10 mouse cellular contexts compared by ENCODE assay signal in genomic region chr7:112426811-112427210, GRCm38 (mm10). TPM values are rescaled to one million over a fixed set of nuclear protein-coding genes. Genes with fewer than 3 reads are reported as not detected.
A peak's percentile ranks its signal among the peaks of the same experiment; 100 is the strongest.
DNase-seq lines count a peak whose midpoint lies in the region; ATAC-seq and TF ChIP-seq lines count a peak whose summit lies in the region.
"Had no signal": no experiment of that assay in that cellular context is flagged by ENCODE, and none has a peak within 500 bp of the region (broad histone marks: within the 10 kb centered on the region; RNA-seq: fewer than 3 reads in every experiment).

No protein-coding gene starts in this region.

- H3K9me3 ChIP-seq in heart, embryonic 12.5 days (replicated peaks), result 0 out of 2 replicates have a peak, but pooled peaks cover 4% of the 10 kb centered on the region
- peaks cover 3% of the 10 kb centered on the region; the same call in 1 of the 2 replicates for H3K9me3 ChIP-seq in midbrain, embryonic 10.5 days (replicated peaks)
- H3K9me3 ChIP-seq in midbrain, embryonic 15.5 days, result no peaks in the 10 kb centered on the region
- no peaks in the 10 kb centered on the region for H3K9me3 ChIP-seq in hindbrain, postnatal 0 days (ENCODE audit: low read length)
- no peaks in the 10 kb centered on the region; the same call in 1 of the 2 replicates for H3K9me3 ChIP-seq in stomach, embryonic 14.5 days (ENCODE audit: control insufficient read depth, low read depth, low read length)

- H3K36me3 ChIP-seq in heart, embryonic 12.5 days, result peaks cover 3% of the 10 kb centered on the region; the same call in 1 of the 2 replicates
- H3K36me3 ChIP-seq in midbrain, embryonic 10.5 days, result no peaks in the 10 kb centered on the region; the same call in 1 of the 2 replicates
- no peaks in the 10 kb centered on the region for H3K36me3 ChIP-seq in midbrain, embryonic 15.5 days (replicated peaks)
- H3K36me3 ChIP-seq in hindbrain, postnatal 0 days (ENCODE audit: insufficient read depth, low read length), result no peaks in the 10 kb centered on the region
- H3K36me3 ChIP-seq in stomach, embryonic 14.5 days (ENCODE audit: control insufficient read depth, insufficient read depth, low read length), result no peaks in the 10 kb centered on the region

- peak overlapping the region; percentile 99 for H3K27ac ChIP-seq in heart, embryonic 12.5 days (ENCODE audit: poor library complexity, severe bottlenecking)
- peak overlapping the region; percentile 96; the same call in 1 of the 2 replicates for H3K27ac ChIP-seq in midbrain, embryonic 10.5 days (replicated peaks)
- H3K27ac ChIP-seq in midbrain, embryonic 15.5 days, result no peak overlapping the region
- 0 out of 2 replicates have a peak overlapping the region, but pooled peaks have one; percentile 88 for H3K27ac ChIP-seq in hindbrain, postnatal 0 days
- peak overlapping the region; percentile 99 for H3K27ac ChIP-seq in stomach, embryonic 14.5 days (ENCODE audit: low read length)

- ATAC-seq in heart, embryonic 12.5 days (ENCODE audit: insufficient number of reproducible peaks, low FRiP score), result no peak
- ATAC-seq in midbrain, embryonic 15.5 days (replicated peaks), result no peak
- no peak for ATAC-seq in hindbrain, postnatal 0 days
- no peak for ATAC-seq in stomach, embryonic 14.5 days (ENCODE audit: insufficient number of reproducible peaks, insufficient read depth, low FRiP score, low read depth)
- no peak for ATAC-seq in frontal cortex, adult (ENCODE audit: low TSS enrichment)

- no peak for TF ChIP-seq CTCF in hindbrain, postnatal 0 days (IDR thresholded peaks at IDR 0.05; ENCODE audit: low read depth)

- no peaks in the 10 kb centered on the region for H3K27me3 ChIP-seq in heart, embryonic 12.5 days (replicated peaks)
- peaks cover 17% of the 10 kb centered on the region for H3K27me3 ChIP-seq in midbrain, embryonic 10.5 days (ENCODE audit: low read depth, poor library complexity, severe bottlenecking)
- H3K27me3 ChIP-seq in midbrain, embryonic 15.5 days (replicated peaks), result no peaks in the 10 kb centered on the region
- H3K27me3 ChIP-seq in hindbrain, postnatal 0 days (ENCODE audit: insufficient read depth, low read length), result no peaks in the 10 kb centered on the region
- no peaks in the 10 kb centered on the region for H3K27me3 ChIP-seq in stomach, embryonic 14.5 days (ENCODE audit: control insufficient read depth, insufficient read depth, low read length)

- peak overlapping the region; percentile 96; the same call in 1 of the 2 replicates for H3K9ac ChIP-seq in heart, embryonic 12.5 days
- no peak overlapping the region for H3K9ac ChIP-seq in midbrain, embryonic 15.5 days
- H3K9ac ChIP-seq in hindbrain, postnatal 0 days (replicated peaks; ENCODE audit: low read length), result no peak overlapping the region
- 0 out of 2 replicates have a peak overlapping the region, but pooled peaks have one; percentile 92 for H3K9ac ChIP-seq in stomach, embryonic 14.5 days (replicated peaks; ENCODE audit: low read depth, low read length)

- H3K4me3 ChIP-seq in heart, embryonic 12.5 days, result peak overlapping the region; percentile 77; the same call in 1 of the 2 replicates
- no peak overlapping the region for H3K4me3 ChIP-seq in midbrain, embryonic 10.5 days
- no peak overlapping the region for H3K4me3 ChIP-seq in midbrain, embryonic 15.5 days
- no peak overlapping the region for H3K4me3 ChIP-seq in hindbrain, postnatal 0 days (ENCODE audit: low read length)
- H3K4me3 ChIP-seq in stomach, embryonic 14.5 days (ENCODE audit: low read depth, low read length), result peak overlapping the region; percentile 83

- DNase-seq in heart, postnatal 10 days, result no peak
- no peak for DNase-seq in midbrain, embryonic 10.5 days (ENCODE audit: low spot score)
- no peak for DNase-seq in hindbrain, postnatal 0 days (ENCODE audit: low spot score)
- no peak for DNase-seq in left cerebral cortex, postnatal 25 days (ENCODE audit: low spot score in 2 of 2)
- DNase-seq: gastrocnemius, postnatal 25 days had no signal

- peak overlapping the region; percentile 74 for H3K4me2 ChIP-seq in heart, embryonic 12.5 days
- no peak overlapping the region for H3K4me2 ChIP-seq in midbrain, embryonic 15.5 days
- peak overlapping the region; percentile 97; the same call in 1 of the 2 replicates for H3K4me2 ChIP-seq in hindbrain, postnatal 0 days (ENCODE audit: low read depth, low read length)
- H3K4me2 ChIP-seq in stomach, embryonic 14.5 days (replicated peaks; ENCODE audit: low read depth, low read length), result peak overlapping the region; percentile 52

- intact Hi-C loops in heart, postnatal 10 days (cut with DNase I), result no loop called here
- intact Hi-C loops in left cerebral cortex, postnatal 25 days (cut with DNase I), result no loop called here

- peaks cover 24% of the 10 kb centered on the region for H3K4me1 ChIP-seq in heart, embryonic 12.5 days (replicated peaks)
- H3K4me1 ChIP-seq in midbrain, embryonic 10.5 days, result peaks cover 25% of the 10 kb centered on the region
- peaks cover 16% of the 10 kb centered on the region for H3K4me1 ChIP-seq in midbrain, embryonic 15.5 days
- H3K4me1 ChIP-seq in hindbrain, postnatal 0 days (ENCODE audit: insufficient read depth, low read length), result peaks cover 4% of the 10 kb centered on the region; the same call in 1 of the 2 replicates
- H3K4me1 ChIP-seq in stomach, embryonic 14.5 days (ENCODE audit: control insufficient read depth, insufficient read depth, low read length), result peaks cover 16% of the 10 kb centered on the region

- 42% methylated on average over 5 of the region's 5 CpGs for WGBS in heart, embryonic 12.5 days
- 60% methylated on average over 5 of the region's 5 CpGs for WGBS in midbrain, embryonic 10.5 days
- 67% methylated on average over 5 of the region's 5 CpGs for WGBS in midbrain, embryonic 15.5 days
- WGBS in hindbrain, postnatal 0 days, result 64% methylated on average over 5 of the region's 5 CpGs
- 34% methylated on average over 5 of the region's 5 CpGs for WGBS in stomach, embryonic 14.5 days

RNA-seq across cellular contexts. Expression of gene Parva, which starts 0.5 kb away (rescaled TPM):
- polyA plus RNA-seq in heart, embryonic 12.5 days (2016; fragmentation: Nextera tagmentation; extraction: Ambion mirVana), result 101 and 103 TPM in 2 replicates
- total RNA-seq in heart, postnatal 10 days (2021), result 10 to 100 TPM; 88.1 to 92.3 TPM
- 50.9 and 55.6 TPM in 2 replicates for polyA plus RNA-seq in midbrain, embryonic 10.5 days (2016; fragmentation: Nextera tagmentation; extraction: Ambion mirVana)
- 23.9 and 25.7 TPM in 2 replicates for polyA plus RNA-seq in midbrain, embryonic 15.5 days (2015; fragmentation: Nextera tagmentation; extraction: Ambion mirVana)
- total RNA-seq in hindbrain, postnatal 0 days (2014; rRNA removed), result 34.0 and 35.9 TPM in 2 replicates
- polyA plus RNA-seq in hindbrain, postnatal 0 days (2015; fragmentation: Nextera tagmentation; extraction: Ambion mirVana), result 26.3 and 28.8 TPM in 2 replicates
- 128 and 135 TPM in 2 replicates for polyA plus RNA-seq in stomach, embryonic 14.5 days (2014; fragmentation: Nextera tagmentation; extraction: Ambion mirVana)
- 10 to 100 TPM; 53.3 to 53.6 TPM for total RNA-seq in left cerebral cortex, postnatal 25 days (2021)
- total RNA-seq: neutrophil, adult 5-6 weeks had no signal

Comparison
In these comparisons a context has a peak if more than half of its experiments do, and no peak if none do; other contexts are left out.
1. H3K4me3 ChIP-seq: peak in heart, embryonic 12.5 days (single experiment) and stomach, embryonic 14.5 days (single experiment); none in midbrain, embryonic 10.5 days (single experiment), midbrain, embryonic 15.5 days (single experiment) and hindbrain, postnatal 0 days (single experiment).
2. H3K9ac ChIP-seq: peak in heart, embryonic 12.5 days (single experiment) and stomach, embryonic 14.5 days (single experiment); none in midbrain, embryonic 15.5 days (single experiment) and hindbrain, postnatal 0 days (single experiment).